Mouse (Mus musculus): ENCODE measurements around the gene Cux2. TPM values are rescaled to one million over a fixed set of nuclear protein-coding genes. Genes with fewer than 3 reads are reported as not detected.

Cux2 gene
- polyA plus RNA-seq, 1 experiment from 2014 or later: 1.6 TPM

GRCm38 (mm10) chr5:121813744-121814143 lies 236.2 kb downstream of the Cux2 start:
- CTCF ChIA-PET: interaction anchor here (1.8 to 7.1 kb wide), 2 partner anchors 10 to 30 kb away, joined by 4 to 41 read pairs; no protein-coding TSS in a partner anchor
- no peak for DNase-seq (ENCODE audit: low read depth, low spot score)

GRCm38 (mm10) chr5:121812526-121813243 lies 237.2 kb downstream of the Cux2 start:
- ATAC-seq (no peak), DNase-seq (ENCODE audit: low read depth, low spot score) (no peak)
- no peak for TF ChIP-seq CTCF (IDR thresholded peaks at IDR 0.05)
- POLR2A ChIA-PET: interaction anchor here (1.0 to 1.2 kb wide), 2 partner anchors 13 to 23 kb away, joined by 3 to 4 read pairs; no protein-coding TSS in a partner anchor
- in situ Hi-C loops (cut with MboI; ENCODE audit: low pct_unique_long_range_greater_than_20kb): loop anchor here (5.0 kb wide), 1 partner anchor 35 kb away; the partner anchor contains the start of gene Pheta1
- CTCF ChIA-PET: interaction anchor here (0.8 to 1.4 kb wide), 6 partner anchors 16 to 37 kb away, joined by 3 to 4 read pairs (median 4); no protein-coding TSS in a partner anchor
- no peaks in the 10 kb centered on the region for H3K27me3 ChIP-seq

More at GRCm38 (mm10) chr5:121813744-121814143, 236.2 kb downstream of the Cux2 start:
- no peak for ATAC-seq
- H3K27me3 ChIP-seq: no peaks in the 10 kb centered on the region
- POLR2A ChIA-PET: interaction anchor here (1.2 kb wide), 1 partner anchor 22 kb away, joined by 3 read pairs; no protein-coding TSS in a partner anchor
- TF ChIP-seq CTCF (IDR thresholded peaks at IDR 0.05): no peak
- in situ Hi-C loops (cut with MboI; ENCODE audit: low pct_unique_long_range_greater_than_20kb): loop anchor here (5.0 kb wide), 1 partner anchor 34 kb away; the partner anchor contains the start of gene Pheta1

- POLR2A ChIA-PET: no interaction called here
- no peaks in the 10 kb centered on the region for H3K27me3 ChIP-seq
- ATAC-seq (no peak), DNase-seq (ENCODE audit: low read depth, low spot score) (no peak)
- no peak for TF ChIP-seq CTCF (IDR thresholded peaks at IDR 0.05)
- CTCF ChIA-PET: interaction anchor here (1.0 to 1.2 kb wide), 2 partner anchors 10 to 32 kb away, joined by 3 to 4 read pairs; no protein-coding TSS in a partner anchor
- in situ Hi-C loops (cut with MboI; ENCODE audit: low pct_unique_long_range_greater_than_20kb): loop anchor here (5.0 kb wide), 1 partner anchor 36 kb away; the partner anchor contains the start of gene Pheta1
These were observed 238.4 kb downstream of the Cux2 start for GRCm38 (mm10) chr5:121811485-121811931.

GRCm38 (mm10) chr5:121810331-121811151 lies 239.4 kb downstream of the Cux2 start:
- ChIA-PET POLR2A (interaction anchor here (0.6 to 1.0 kb wide), 2 partner anchors 33 to 149 kb away, joined by 4 read pairs; no protein-coding TSS in a partner anchor), CTCF (interaction anchor here (2.0 kb wide), 1 partner anchor 7 kb away, joined by 10 read pairs; no protein-coding TSS in a partner anchor)
- in situ Hi-C loops (cut with MboI; ENCODE audit: low pct_unique_long_range_greater_than_20kb): loop anchor here (5.0 kb wide), 1 partner anchor 37 kb away; the partner anchor contains the start of gene Pheta1
- no peak for ATAC-seq
- H3K27me3 ChIP-seq: no peaks in the 10 kb centered on the region
- no peak for TF ChIP-seq CTCF (IDR thresholded peaks at IDR 0.05)
- no peak for DNase-seq (ENCODE audit: low read depth, low spot score)

- in situ Hi-C loops (cut with MboI; ENCODE audit: low pct_unique_long_range_greater_than_20kb): loop anchor here (5.0 kb wide), 1 partner anchor 38 kb away; the partner anchor contains the start of gene Pheta1
- no peak for DNase-seq (ENCODE audit: low read depth, low spot score)
- CTCF ChIA-PET: interaction anchor here (1.1 to 2.0 kb wide), 4 partner anchors 8 to 21 kb away, joined by 3 to 10 read pairs (median 4); no protein-coding TSS in a partner anchor
- no peak for TF ChIP-seq CTCF (IDR thresholded peaks at IDR 0.05)
- H3K27me3 ChIP-seq: no peaks in the 10 kb centered on the region
- no peak for ATAC-seq
- POLR2A ChIA-PET: interaction anchor here (0.6 to 1.0 kb wide), 2 partner anchors 33 to 148 kb away, joined by 4 read pairs; no protein-coding TSS in a partner anchor
These were observed 240.2 kb downstream of the Cux2 start for GRCm38 (mm10) chr5:121809667-121810224.

- in situ Hi-C loops (cut with MboI; ENCODE audit: low pct_unique_long_range_greater_than_20kb): no loop called here
- H3K27me3 ChIP-seq: no peaks in the 10 kb centered on the region
- DNase-seq (ENCODE audit: low read depth, low spot score) (no peak), ATAC-seq (no peak)
- ChIA-PET POLR2A (interaction anchor here (0.6 to 1.0 kb wide), 2 partner anchors 10 to 11 kb away, joined by 3 read pairs; no protein-coding TSS in a partner anchor), CTCF (interaction anchor here (0.9 to 2.0 kb wide), 4 partner anchors 9 to 29 kb away, joined by 3 to 10 read pairs (median 4); partner anchors contain the start of gene Sh2b3)
- TF ChIP-seq CTCF (IDR thresholded peaks at IDR 0.05): no peak
These were observed 241.7 kb downstream of the Cux2 start for GRCm38 (mm10) chr5:121808202-121808601.

GRCm38 (mm10) chr5:121807186-121807585 lies 242.7 kb downstream of the Cux2 start:
- ChIA-PET POLR2A (interaction anchor here (0.9 kb wide), 1 partner anchor 17 kb away, joined by 3 read pairs; no protein-coding TSS in a partner anchor), CTCF (no interaction called here)
- TF ChIP-seq CTCF (IDR thresholded peaks at IDR 0.05): no peak
- in situ Hi-C loops (cut with MboI; ENCODE audit: low pct_unique_long_range_greater_than_20kb): no loop called here
- ATAC-seq (no peak), DNase-seq (ENCODE audit: low read depth, low spot score) (no peak)
- H3K27me3 ChIP-seq: no peaks in the 10 kb centered on the region

Other genes with a start within 250 kb of the Cux2 start
- gene Sh2b3, start 212.5 kb downstream of the Cux2 start, polyA plus RNA-seq (2021): 22.2 TPM
- 17.9 TPM for gene Pheta1, start 201.1 kb downstream of the Cux2 start, polyA plus RNA-seq (2021)
- gene Myl2, start 50.8 kb upstream of the Cux2 start, polyA plus RNA-seq (2021): not detected
- gene Ccdc63, start 90.7 kb upstream of the Cux2 start, polyA plus RNA-seq (2021): not detected
- 195 TPM for gene Ppp1cc, start 108.2 kb upstream of the Cux2 start, polyA plus RNA-seq (2021)
- 0.15 TPM for gene Hvcn1, start 156.7 kb upstream of the Cux2 start, polyA plus RNA-seq (2021)
- gene Tctn1, start 214.4 kb upstream of the Cux2 start, polyA plus RNA-seq (2021): 50.7 TPM
- gene Pptc7, start 234.3 kb upstream of the Cux2 start, polyA plus RNA-seq (2021): 31.1 TPM